Mouse (Mus musculus): ENCODE data around the gene Mtf2. TPM values are rescaled to one million over a fixed set of nuclear protein-coding genes. Genes with fewer than 3 reads are reported as not detected.
"Not testable (repeated sequence)": the region's sequence is repeated elsewhere in the genome, so short reads cannot be mapped to it uniquely, and the experiment has no call there.

The Mtf2 gene
- 10 to 100 TPM; 19.7 to 24.9 TPM for total RNA-seq (2021)

GRCm38 (mm10) chr5:108065465-108066411 lies at the start of gene Mtf2:
TSS of gene Mtf2 (plus strand) at chr5:108065674.
- DNase-seq: peak; percentile 98
- intact Hi-C loops (cut with DNase I): loop anchor here (2.0 kb wide), 1 partner anchor 67 kb away; the partner anchor contains the start of genes Ccdc18 and Tmed5

GRCm38 (mm10) chr5:108017232-108017631 lies 48.2 kb upstream of the Mtf2 start:
- no peak for DNase-seq
- intact Hi-C loops (cut with DNase I): no loop called here

GRCm38 (mm10) chr5:108019367-108019766 lies 46.1 kb upstream of the Mtf2 start:
- DNase-seq: no peak
- intact Hi-C loops (cut with DNase I): no loop called here

- no peak for DNase-seq
- intact Hi-C loops (cut with DNase I): no loop called here
Observed at GRCm38 (mm10) chr5:108021346-108021745, 44.1 kb upstream of the Mtf2 start.

GRCm38 (mm10) chr5:108028230-108028629 lies 37.2 kb upstream of the Mtf2 start:
- intact Hi-C loops (cut with DNase I): no loop called here
- DNase-seq: peak in 1 of 2 experiments; percentile 18

- intact Hi-C loops (cut with DNase I); DNase-seq: not testable (repeated sequence)
Observed at GRCm38 (mm10) chr5:108028797-108029536, 36.5 kb upstream of the Mtf2 start.

- intact Hi-C loops (cut with DNase I): loop anchor here (5.0 kb wide), 2 partner anchors 43 to 52 kb away; partner anchors contain the start of gene Fam69a
- DNase-seq: peak in 1 of 2 experiments; percentile 28
Observed at GRCm38 (mm10) chr5:108029968-108030367, 35.5 kb upstream of the Mtf2 start.

- no peak for DNase-seq
- intact Hi-C loops (cut with DNase I): loop anchor here (5.0 kb wide), 2 partner anchors 44 to 51 kb away; partner anchors contain the start of gene Fam69a
Observed at GRCm38 (mm10) chr5:108031267-108031666, 34.2 kb upstream of the Mtf2 start.

- intact Hi-C loops (cut with DNase I): loop anchor here (2.0 to 5.0 kb wide), 3 partner anchors 47 to 129 kb away; partner anchors contain the start of gene Fam69a
- DNase-seq: peak in 1 of 2 experiments; percentile 55
Observed at GRCm38 (mm10) chr5:108034194-108034593, 31.3 kb upstream of the Mtf2 start.

GRCm38 (mm10) chr5:108035523-108035922 lies 30.0 kb upstream of the Mtf2 start:
- no peak for DNase-seq
- intact Hi-C loops (cut with DNase I): loop anchor here (2.0 kb wide), 1 partner anchor 127 kb away; no protein-coding TSS in a partner anchor

GRCm38 (mm10) chr5:108042061-108042460 lies 23.4 kb upstream of the Mtf2 start:
- intact Hi-C loops (cut with DNase I): no loop called here
- DNase-seq: no peak

GRCm38 (mm10) chr5:108043908-108044307 lies 21.6 kb upstream of the Mtf2 start:
- no peak for DNase-seq
- intact Hi-C loops (cut with DNase I): no loop called here

- no peak for DNase-seq
- intact Hi-C loops (cut with DNase I): no loop called here
Observed at GRCm38 (mm10) chr5:108049711-108050268, 15.7 kb upstream of the Mtf2 start.

GRCm38 (mm10) chr5:108051026-108051425 lies 14.4 kb upstream of the Mtf2 start:
- DNase-seq: no peak
- intact Hi-C loops (cut with DNase I): no loop called here

GRCm38 (mm10) chr5:108051727-108052126 lies 13.7 kb upstream of the Mtf2 start:
- intact Hi-C loops (cut with DNase I); DNase-seq: not testable (repeated sequence)

GRCm38 (mm10) chr5:108052200-108052599 lies 13.3 kb upstream of the Mtf2 start:
- no peak for DNase-seq
- intact Hi-C loops (cut with DNase I): no loop called here

- no peak for DNase-seq
- intact Hi-C loops (cut with DNase I): no loop called here
Observed at GRCm38 (mm10) chr5:108053566-108053965, 11.9 kb upstream of the Mtf2 start.

GRCm38 (mm10) chr5:108060413-108060812 lies 5.1 kb upstream of the Mtf2 start:
- no peak for DNase-seq
- intact Hi-C loops (cut with DNase I): no loop called here

GRCm38 (mm10) chr5:108072301-108072700 lies 6.8 kb downstream of the Mtf2 start:
- intact Hi-C loops (cut with DNase I): no loop called here
- DNase-seq: no peak

GRCm38 (mm10) chr5:108076241-108076640 lies 10.8 kb downstream of the Mtf2 start:
- intact Hi-C loops (cut with DNase I): no loop called here
- DNase-seq: no peak
